Mouse (Mus musculus) myocyte (in vitro differentiated cells): ENCODE data around the gene Tmem144. TPM values are rescaled to one million over a fixed set of nuclear protein-coding genes. Genes with fewer than 3 reads are reported as not detected.

Experiments
- H3K27me3 ChIP-seq: one replicate; pipeline ENCODE4 v1.6.1; 2011; ENCODE audit not compliant: control insufficient read depth, insufficient read depth, insufficient read length
- H3K36me3 ChIP-seq: one replicate; pipeline ENCODE4 v1.6.1; 2011; ENCODE audit not compliant: control insufficient read depth, insufficient read depth
- H3K4me2 ChIP-seq: one replicate; pipeline ENCODE4 v1.6.1; 2011; ENCODE audit warnings: low read depth, control low read depth
- H3K4me3 ChIP-seq: one replicate; pipeline ENCODE4 v1.5.1; 2011; ENCODE audit warnings: mild to moderate bottlenecking, control low read depth, moderate library complexity
- H3K79me2 ChIP-seq: one replicate; pipeline ENCODE4 v1.6.1; 2011; ENCODE audit not compliant: control insufficient read depth, insufficient read depth
- H3ac ChIP-seq: one replicate; pipeline ENCODE4 v1.6.1; 2011; ENCODE audit not compliant: control insufficient read depth, insufficient read length
- CEBPB ChIP-seq: IDR thresholded peaks from 2 replicates; pipeline ENCODE4 v1.6.1; 2011; ENCODE audit warnings: mild to moderate bottlenecking, moderate library complexity; ENCODE audit not compliant: poor library complexity, insufficient read depth, severe bottlenecking
- E2F4 ChIP-seq: IDR thresholded peaks from one replicate; pipeline ENCODE4 v1.6.1; 2011; ENCODE audit warnings: mild to moderate bottlenecking, control low read depth, moderate library complexity; ENCODE audit not compliant: insufficient read depth
- MAX ChIP-seq: IDR thresholded peaks from one replicate; pipeline ENCODE4 v1.6.1; 2011; ENCODE audit warnings: low read depth, mild to moderate bottlenecking, control low read depth
- MYOD1 ChIP-seq, 3 experiments: IDR thresholded peaks; one replicate each; pipeline ENCODE4 v1.6.1; 2011; ENCODE audit warnings: control low read depth in 2 of 3, low read depth in 2 of 3, mild to moderate bottlenecking in 2 of 3, moderate library complexity in 1 of 3; ENCODE audit not compliant: insufficient read length in 2 of 3, control insufficient read depth in 1 of 3
- MYOG ChIP-seq, 3 experiments: IDR thresholded peaks; one replicate each; pipeline ENCODE4 v1.6.1; 2011; ENCODE audit warnings: control low read depth in 2 of 3, low read depth in 2 of 3, mild to moderate bottlenecking in 2 of 3; ENCODE audit not compliant: insufficient read length in 2 of 3, control insufficient read depth in 1 of 3, insufficient read depth in 1 of 3
- POLR2A ChIP-seq: IDR thresholded peaks from one replicate; pipeline ENCODE4 v1.6.1; 2011; ENCODE audit warnings: low read depth, mild to moderate bottlenecking, control low read depth, moderate library complexity; ENCODE audit not compliant: insufficient read length
- POLR2AphosphoS2 ChIP-seq: IDR thresholded peaks from one replicate; pipeline ENCODE4 v1.6.1; 2011; ENCODE audit warnings: low read depth, control low read depth; ENCODE audit not compliant: insufficient read length
- REST ChIP-seq: IDR thresholded peaks from one replicate; pipeline ENCODE4 v1.6.1; 2011; ENCODE audit warnings: mild to moderate bottlenecking, control low read depth, moderate library complexity; ENCODE audit not compliant: insufficient read depth, insufficient read length
- SRF ChIP-seq: IDR thresholded peaks from one replicate; pipeline ENCODE4 v1.6.1; 2011; ENCODE audit warnings: low read depth; ENCODE audit not compliant: control insufficient read depth, insufficient read length
- TCF12 ChIP-seq: IDR thresholded peaks from one replicate; pipeline ENCODE4 v1.6.1; 2011; ENCODE audit warnings: mild to moderate bottlenecking, control low read depth; ENCODE audit not compliant: poor library complexity, insufficient read depth, severe bottlenecking
- TCF3 ChIP-seq: IDR thresholded peaks from one replicate; pipeline ENCODE4 v1.6.1; 2011; ENCODE audit warnings: low read depth, control low read depth; ENCODE audit not compliant: insufficient read length
- USF1 ChIP-seq: IDR thresholded peaks from one replicate; pipeline ENCODE4 v1.6.1; 2011; ENCODE audit warnings: low read depth, mild to moderate bottlenecking, control low read depth, moderate library complexity
- polyA plus RNA-seq: library from polyadenylated mRNA; unstranded; fragments of >200 nt; fragmentation: generic; extraction: Trizol; gene quantifications from one replicate; pipeline ENCODE4 v1.2.1, GENCODE M21; 2012; ENCODE audit warnings: missing spikeins

Tmem144 gene
- polyA plus RNA-seq, 1 experiment = 0.92 TPM

DNA sequence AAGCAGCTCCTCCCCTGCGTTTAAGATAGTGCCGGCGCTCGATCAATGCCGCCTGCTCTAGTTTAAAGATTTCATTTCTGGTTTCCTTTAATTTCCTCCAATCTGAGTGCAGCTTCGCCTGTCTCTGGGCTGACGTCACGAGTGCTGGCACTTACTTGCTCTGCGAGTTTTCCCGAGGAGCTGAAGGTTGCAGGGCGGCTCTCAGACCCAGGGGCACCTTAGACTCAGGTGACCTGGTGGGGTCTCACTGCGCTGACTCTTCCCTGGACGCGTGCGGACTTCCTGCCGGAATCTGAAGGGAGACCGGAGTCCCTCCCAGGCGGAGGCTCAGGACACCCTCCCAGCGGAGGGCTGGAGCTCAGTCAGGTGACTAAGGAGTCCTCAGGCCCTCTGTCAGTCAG is 10.0 kb downstream of the Tmem144 start:
- Histone ChIP-seq H3K4me2 (peak overlapping the region; percentile 86), H3K4me3 (peak overlapping the region; percentile 43), H3K36me3 (no peaks in the 10 kb centered on the region), H3K79me2 (no peaks in the 10 kb centered on the region), H3ac (no peak overlapping the region), H3K27me3 (no peaks in the 10 kb centered on the region)
- TF ChIP-seq MAX = no peak
- no peak for TF ChIP-seq SRF
- TF ChIP-seq POLR2A = peak; percentile 13
- peak; percentile 57 for TF ChIP-seq E2F4
- TF ChIP-seq CEBPB = no peak
- no peak for TF ChIP-seq MYOD1 (IDR thresholded peaks at IDR 0.05; ENCODE audit: control insufficient read depth in 1 of 3, insufficient read length in 2 of 3, low read depth in 2 of 3)
- no peak for TF ChIP-seq USF1

DNA sequence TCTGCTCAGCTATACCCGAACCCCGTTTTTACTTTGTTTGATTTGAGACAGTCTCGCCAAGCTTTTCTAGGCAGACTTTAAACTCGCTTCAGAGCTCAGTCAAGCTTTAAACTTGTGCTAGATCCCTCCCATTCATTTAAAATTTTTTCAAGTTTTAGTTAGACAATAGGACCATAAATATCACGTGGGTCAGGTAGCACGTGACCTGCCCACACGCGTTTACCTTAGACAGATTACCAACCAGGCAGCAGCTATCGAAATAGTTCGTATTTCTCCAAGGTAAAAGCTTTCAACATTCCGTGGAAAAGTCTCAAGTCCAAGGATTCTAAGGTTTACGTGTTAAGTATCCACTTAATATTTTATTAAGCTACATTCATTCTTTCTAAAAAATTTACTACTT is 10.4 kb downstream of the Tmem144 start:
- Histone ChIP-seq H3K4me3 (peak overlapping the region; percentile 43), H3K79me2 (no peaks in the 10 kb centered on the region), H3K4me2 (peak overlapping the region; percentile 86), H3K27me3 (no peaks in the 10 kb centered on the region), H3ac (no peak overlapping the region), H3K36me3 (no peaks in the 10 kb centered on the region)
- TF ChIP-seq USF1 (peak; percentile 94), MYOG (IDR thresholded peaks at IDR 0.05; ENCODE audit: control insufficient read depth in 1 of 3, insufficient read depth in 1 of 3, insufficient read length in 2 of 3, low read depth in 2 of 3) (no peak)

DNA sequence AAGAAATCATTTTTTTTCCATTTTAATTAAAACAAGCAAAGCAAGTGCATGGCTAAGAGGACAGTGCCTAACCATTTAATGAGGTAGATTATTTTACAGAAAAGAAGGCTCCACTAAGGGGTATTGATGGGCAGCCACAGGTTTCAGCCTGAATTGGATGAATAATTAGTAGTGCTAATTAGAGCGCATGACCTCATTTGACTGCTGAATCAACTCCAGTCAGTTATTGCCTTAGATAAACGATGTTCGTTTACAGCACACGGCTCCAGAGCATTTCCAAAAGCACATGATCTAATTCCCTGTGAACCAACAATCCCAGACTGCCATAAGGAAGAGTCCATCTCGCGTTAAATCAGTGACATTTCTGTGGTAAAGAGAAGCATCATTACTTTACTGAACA is 11.1 kb downstream of the Tmem144 start:
- H3K27me3 ChIP-seq = no peaks in the 10 kb centered on the region
- H3K79me2 ChIP-seq = no peaks in the 10 kb centered on the region
- H3K4me2 ChIP-seq = peak overlapping the region; percentile 86
- no peaks in the 10 kb centered on the region for H3K36me3 ChIP-seq
- H3ac ChIP-seq = no peak overlapping the region
- H3K4me3 ChIP-seq = peak overlapping the region; percentile 43
- TF ChIP-seq CEBPB (no peak), E2F4 (no peak), SRF (no peak), MYOG (IDR thresholded peaks at IDR 0.05; ENCODE audit: control insufficient read depth in 1 of 3, insufficient read depth in 1 of 3, insufficient read length in 2 of 3, low read depth in 2 of 3) (no peak), TCF3 (no peak), MAX (no peak), POLR2A (no peak), USF1 (no peak), REST (no peak), POLR2AphosphoS2 (no peak), TCF12 (no peak), MYOD1 (IDR thresholded peaks at IDR 0.05; ENCODE audit: control insufficient read depth in 1 of 3, insufficient read length in 2 of 3, low read depth in 2 of 3) (no peak)

DNA sequence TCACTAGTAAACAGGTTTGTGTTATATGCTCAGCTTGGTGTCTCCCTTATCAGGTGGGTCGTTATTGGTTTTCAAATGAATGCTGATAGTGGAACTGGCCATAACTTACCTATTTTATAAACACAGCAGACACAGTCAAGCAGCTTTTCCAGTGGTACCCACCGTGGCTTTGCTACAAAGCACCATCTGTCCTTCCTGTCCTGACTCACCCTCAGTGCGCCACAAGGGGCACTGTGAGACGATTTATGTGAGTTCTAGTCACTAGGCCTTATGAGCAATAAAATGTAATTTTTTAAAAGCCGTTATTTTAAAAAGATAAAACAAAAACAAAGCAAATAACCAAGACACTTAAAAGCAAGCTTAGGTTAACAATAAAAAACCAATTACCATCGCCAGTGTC is 13.8 kb downstream of the Tmem144 start:
- Histone ChIP-seq H3K36me3 (no peaks in the 10 kb centered on the region), H3K4me3 (no peak overlapping the region), H3ac (no peak overlapping the region), H3K79me2 (no peaks in the 10 kb centered on the region), H3K27me3 (no peaks in the 10 kb centered on the region), H3K4me2 (no peak overlapping the region)
- TF ChIP-seq MAX (no peak), MYOD1 (IDR thresholded peaks at IDR 0.05; ENCODE audit: control insufficient read depth in 1 of 3, insufficient read length in 2 of 3, low read depth in 2 of 3) (no peak), POLR2AphosphoS2 (no peak), SRF (no peak), MYOG (IDR thresholded peaks at IDR 0.05; ENCODE audit: control insufficient read depth in 1 of 3, insufficient read depth in 1 of 3, insufficient read length in 2 of 3, low read depth in 2 of 3) (no peak), REST (no peak), TCF12 (no peak), USF1 (no peak)

DNA sequence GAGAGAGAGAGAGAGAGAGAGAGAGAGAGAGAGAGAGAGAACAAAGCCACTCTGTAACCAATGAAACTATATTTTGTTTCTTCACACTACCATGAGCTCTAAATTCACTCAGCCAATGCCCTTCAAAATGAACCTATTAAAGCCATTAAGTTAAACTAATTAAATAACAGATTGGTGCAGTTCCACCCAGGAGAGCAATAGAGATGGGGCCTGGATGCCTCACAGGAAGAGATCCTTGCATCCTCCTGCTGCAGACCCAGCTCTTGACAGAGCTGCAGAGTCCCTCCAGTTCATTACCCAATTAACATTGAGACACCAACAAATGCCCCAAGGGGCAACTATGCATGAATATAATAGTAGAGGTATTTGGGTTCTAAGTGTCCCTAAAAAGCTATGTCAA is 23.3 kb downstream of the Tmem144 start:
- TF ChIP-seq TCF12 (no peak), SRF (no peak), TCF3 (no peak), MYOG (IDR thresholded peaks at IDR 0.05; ENCODE audit: control insufficient read depth in 1 of 3, insufficient read depth in 1 of 3, insufficient read length in 2 of 3, low read depth in 2 of 3) (no peak), CEBPB (no peak)
- Histone ChIP-seq H3K27me3 (no peaks in the 10 kb centered on the region), H3K36me3 (no peaks in the 10 kb centered on the region), H3K4me3 (no peak overlapping the region), H3K4me2 (no peak overlapping the region), H3K79me2 (no peaks in the 10 kb centered on the region), H3ac (no peak overlapping the region)
